Mouse (Mus musculus): ENCODE results near the gene Gm14391.
"Not testable (repeated sequence)": the region's sequence is repeated elsewhere in the genome, so short reads cannot be mapped to it uniquely, and the experiment has no call there.

Gene Gm14391

GRCm38 (mm10) chr2:175206732-175207131, at the start of gene Gm14391:
Gm14391 (minus strand) TSS chr2:175206917.
- not testable (repeated sequence) for DNase-seq (ENCODE audit: low spot score)

DNA sequence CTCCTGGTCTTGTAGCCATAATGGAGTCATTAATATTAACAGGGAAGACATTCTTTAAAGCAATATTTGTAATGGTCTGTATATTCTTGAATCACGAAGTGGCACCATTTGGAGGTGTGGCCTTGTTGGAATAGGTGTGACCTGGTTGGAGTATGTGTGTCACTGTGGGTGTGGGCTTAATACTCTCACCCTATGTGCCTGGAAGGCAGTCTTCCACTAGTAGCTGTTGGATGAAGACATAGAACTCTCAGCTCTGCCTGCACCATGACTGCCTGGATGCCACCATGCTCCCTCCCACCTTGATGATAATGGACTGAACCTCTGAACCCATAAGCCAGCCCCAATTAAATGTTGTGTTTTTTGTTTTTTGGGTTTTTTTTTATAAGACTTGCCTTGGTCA, 27.7 kb downstream of the Gm14391 start:
- not testable (repeated sequence) for DNase-seq (ENCODE audit: low spot score)

GRCm38 (mm10) chr2:175176312-175176711, 30.4 kb downstream of the Gm14391 start:
- no peak for DNase-seq (ENCODE audit: low spot score)

DNA sequence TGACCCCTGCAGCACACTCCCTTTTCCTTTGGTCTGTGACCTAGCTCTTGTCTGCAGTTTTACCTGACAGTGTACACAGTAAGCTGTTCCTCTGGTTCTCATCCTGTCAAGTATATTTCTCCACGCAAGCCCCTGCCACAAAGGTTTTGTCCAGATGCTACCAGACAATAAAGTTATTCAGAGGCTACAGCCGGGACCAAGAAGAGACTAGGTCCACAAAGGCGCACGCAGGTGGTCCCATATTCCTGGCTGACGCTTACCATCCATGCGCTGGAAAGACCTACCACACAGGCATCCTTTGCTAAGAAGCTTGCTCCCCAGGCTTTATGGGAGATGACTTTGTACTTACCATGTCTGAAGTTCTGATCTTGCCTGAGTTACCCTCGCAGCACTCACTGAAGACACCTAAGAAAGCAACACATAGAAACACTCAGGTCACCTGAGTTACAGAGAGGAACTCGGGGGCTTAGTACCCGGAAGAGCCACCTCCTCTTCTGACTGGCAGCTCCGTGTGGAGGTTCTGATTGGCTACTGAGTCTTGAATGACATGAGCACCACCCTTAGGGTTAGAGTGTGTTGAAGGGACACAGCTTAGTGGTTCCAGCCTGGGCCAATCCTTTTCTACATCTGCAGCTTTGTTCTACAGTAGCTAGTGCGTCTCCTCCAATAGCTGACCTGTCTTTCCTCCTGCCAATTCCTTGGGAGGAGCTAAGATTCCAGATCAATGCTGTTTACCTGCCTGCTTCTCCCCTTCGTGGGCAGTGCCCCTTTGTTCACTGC, 31.1 kb downstream of the Gm14391 start, which contains the start of gene Gm14443:
TSS of gene Gm14443 (minus strand) at position 471 of the 780 bp plus-strand sequence.
- DNase-seq (ENCODE audit: low spot score): not testable (repeated sequence)

- DNase-seq (ENCODE audit: low spot score): not testable (repeated sequence)
Measured at GRCm38 (mm10) chr2:175174058-175174457, 32.7 kb downstream of the Gm14391 start.

- not testable (repeated sequence) for DNase-seq (ENCODE audit: low spot score)
Measured at GRCm38 (mm10) chr2:175172906-175173595, 33.7 kb downstream of the Gm14391 start.

DNA sequence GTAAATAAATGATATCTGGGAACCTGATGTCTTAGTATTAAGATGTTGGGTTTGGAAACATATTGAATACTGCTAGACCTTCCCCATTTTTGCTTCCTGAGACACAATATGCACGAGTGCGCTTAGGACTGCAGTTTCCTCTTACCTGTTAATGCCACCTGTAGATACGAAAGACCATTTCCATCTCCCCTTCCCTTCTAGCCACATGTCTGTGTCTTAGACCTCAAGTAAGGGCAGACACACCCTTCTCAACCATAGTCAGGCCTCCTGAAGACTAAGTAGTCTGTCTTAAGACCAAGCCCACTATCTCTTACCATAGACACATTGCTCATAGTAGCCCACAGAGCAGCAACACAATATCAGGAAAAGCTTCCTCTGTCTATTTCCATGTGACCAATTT, 34.6 kb downstream of the Gm14391 start:
- DNase-seq (ENCODE audit: low spot score): no peak

DNA sequence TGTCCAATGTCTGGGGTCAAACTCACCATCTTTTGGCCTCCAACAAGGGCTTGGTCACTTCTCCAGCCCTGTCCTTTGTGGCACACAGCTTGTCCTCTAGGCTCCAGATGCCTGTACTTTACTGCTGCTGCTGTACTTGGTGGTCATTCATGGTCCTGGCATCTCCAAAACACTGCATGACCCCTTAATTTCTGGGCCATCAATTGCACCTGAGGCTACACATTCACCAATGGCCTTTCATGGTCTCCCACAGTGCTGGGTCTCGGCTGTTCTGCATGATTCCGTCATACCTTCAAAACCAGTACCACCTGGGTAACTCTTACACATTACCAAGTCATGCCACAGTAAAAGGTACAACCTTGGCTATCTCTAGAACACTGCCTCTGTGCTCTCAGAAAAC, 39.8 kb downstream of the Gm14391 start:
- not testable (repeated sequence) for DNase-seq (ENCODE audit: low spot score)

DNA sequence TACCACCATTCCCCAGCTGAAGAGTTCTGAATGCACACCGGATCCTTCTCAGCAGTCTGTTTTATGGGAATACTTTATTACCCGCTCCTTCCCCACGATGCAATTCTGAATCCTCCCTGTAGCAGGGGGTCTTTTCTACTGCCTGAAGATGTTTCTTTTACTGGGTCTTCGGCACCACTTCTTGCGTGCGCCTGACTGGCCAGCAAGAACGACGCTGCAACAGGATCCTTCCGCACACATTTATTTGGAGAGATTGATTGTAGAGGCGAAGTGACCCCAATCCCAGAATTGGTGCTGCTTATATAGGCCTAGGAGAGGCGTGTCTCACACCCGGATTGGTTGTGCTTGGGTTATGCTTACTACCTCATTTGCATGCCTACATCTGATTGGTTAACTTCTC, 41.6 kb downstream of the Gm14391 start:
- DNase-seq (ENCODE audit: low spot score): not testable (repeated sequence)

- not testable (repeated sequence) for DNase-seq (ENCODE audit: low spot score)
Measured at GRCm38 (mm10) chr2:175161438-175161837, 45.3 kb downstream of the Gm14391 start.

DNA sequence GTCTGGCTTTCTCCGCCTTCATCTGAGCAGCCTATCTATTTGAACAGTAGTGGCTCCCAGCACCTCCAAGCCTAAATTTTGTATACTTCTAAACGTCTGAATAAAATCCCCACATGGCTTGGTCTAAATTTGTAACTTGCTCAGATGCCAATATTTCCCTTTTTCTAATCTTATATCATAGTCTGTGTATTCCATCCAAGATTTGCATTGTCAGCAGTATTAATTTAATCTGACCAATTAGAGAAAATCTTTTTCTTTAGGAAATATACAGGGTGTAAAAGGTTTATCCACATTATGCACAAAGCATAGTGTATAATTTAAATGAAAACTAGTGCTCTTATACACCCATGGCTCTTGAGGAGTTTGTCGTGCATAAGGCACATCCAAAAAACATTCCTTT, 48.1 kb downstream of the Gm14391 start:
- DNase-seq (ENCODE audit: low spot score): no peak

- DNase-seq (ENCODE audit: low spot score): no peak
Measured at GRCm38 (mm10) chr2:175156696-175157095, 50.0 kb downstream of the Gm14391 start.

DNA sequence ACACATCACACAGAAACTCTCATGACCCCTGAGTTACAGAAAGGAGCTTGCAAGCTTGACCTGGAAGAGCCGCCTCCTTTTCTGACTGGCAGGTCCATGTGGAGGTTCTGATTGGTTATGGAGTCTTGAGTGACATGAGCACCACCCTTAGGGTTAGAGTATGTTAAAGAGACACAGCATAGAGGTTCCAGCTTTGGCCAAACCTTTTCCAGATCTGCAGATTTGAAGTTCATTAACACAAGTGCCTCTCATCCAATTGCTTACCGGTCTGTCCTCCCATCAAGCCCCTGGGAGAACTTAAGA, 64.8 kb downstream of the Gm14391 start, which contains the start of gene Gm14399:
TSS of gene Gm14399 (minus strand) at position 20 of the 303 bp plus-strand sequence.
- DNase-seq (ENCODE audit: low spot score): not testable (repeated sequence)

DNA sequence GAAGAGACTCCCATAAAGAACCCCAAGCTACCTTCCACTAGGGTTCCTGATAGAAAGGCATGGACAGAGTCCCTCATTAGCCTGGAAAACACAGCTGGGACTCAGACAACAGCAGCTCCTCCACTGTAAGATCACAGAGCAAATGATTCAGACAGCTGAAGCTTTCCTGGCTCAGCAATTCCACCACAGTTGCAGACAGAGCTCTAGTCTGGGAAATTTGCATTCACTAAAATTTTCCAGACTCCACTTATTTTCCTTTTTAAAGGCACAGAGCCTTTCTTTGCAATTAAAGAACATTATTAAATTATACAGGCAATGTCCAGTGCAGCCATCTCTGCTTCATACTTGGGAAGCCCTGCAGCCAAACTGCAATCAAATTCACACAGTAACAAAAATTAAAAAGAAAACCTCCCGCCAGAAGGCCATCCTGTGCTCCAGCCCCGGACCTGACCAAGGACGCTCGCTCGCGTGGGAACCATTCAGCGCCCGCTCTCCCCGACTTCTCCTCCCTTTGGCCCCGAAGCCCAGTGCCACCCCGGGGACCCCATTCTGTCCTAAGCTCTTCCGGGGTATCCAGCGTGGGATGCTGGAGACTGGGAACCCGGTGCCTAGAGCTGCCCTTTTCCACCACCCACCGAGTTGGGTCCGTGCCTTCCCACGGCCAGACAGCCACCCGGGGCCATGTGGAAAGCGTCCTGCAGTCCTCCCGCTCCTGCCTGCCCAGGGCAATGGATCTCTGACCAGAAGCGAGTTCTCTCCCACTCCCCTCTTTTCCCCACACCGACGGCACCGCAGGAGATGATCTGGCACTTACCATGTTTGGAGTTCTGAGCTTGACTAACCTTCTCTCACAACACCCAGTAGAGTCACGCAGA, 65.4 kb downstream of the Gm14391 start:
- not testable (repeated sequence) for DNase-seq (ENCODE audit: low spot score)
